Mouse (Mus musculus) neural tube, embryonic 14.5 days (tissue): ENCODE measurements around the gene Upf3a. TPM values are rescaled to one million over a fixed set of nuclear protein-coding genes. Genes with fewer than 3 reads are reported as not detected.

Experiments used
- ATAC-seq: fragments of 200-750 bp; cut with Nextera tagmentation; 2 replicates; pipeline ENCODE4 v1.8.0; 2017; ENCODE audit warnings: low read depth, mild to moderate bottlenecking, moderate TSS enrichment, moderate library complexity
- H3K27ac ChIP-seq: fragments of 300-500 bp; sonication (generic); 2 replicates; pipeline ENCODE4 v1.5.1; 2014; ENCODE audit warnings: low read depth, mild to moderate bottlenecking, control low read depth, low read length, moderate library complexity, mixed read lengths
- H3K27me3 ChIP-seq: fragments of 300-500 bp; sonication (generic); 2 replicates; pipeline ENCODE4 v1.6.1; 2014; ENCODE audit warnings: low read length; ENCODE audit not compliant: control insufficient read depth, insufficient read depth
- H3K36me3 ChIP-seq: fragments of 300-500 bp; sonication (generic); 2 replicates; pipeline ENCODE4 v1.6.1; 2014; ENCODE audit warnings: low read length, mixed read lengths; ENCODE audit not compliant: control insufficient read depth, insufficient read depth
- H3K4me1 ChIP-seq: fragments of 300-500 bp; sonication (generic); 2 replicates; pipeline ENCODE4 v1.6.1; 2014; ENCODE audit warnings: low read length; ENCODE audit not compliant: control insufficient read depth, insufficient read depth
- H3K4me2 ChIP-seq: fragments of 300-500 bp; sonication (generic); 2 replicates; pipeline ENCODE4 v1.6.1; 2014; ENCODE audit warnings: mild to moderate bottlenecking, low read depth, low read length, control low read depth
- H3K4me3 ChIP-seq: fragments of 300-500 bp; sonication (generic); 2 replicates; pipeline ENCODE4 v1.5.1; 2014; ENCODE audit warnings: low read depth, low read length, control low read depth, mixed read lengths
- H3K9ac ChIP-seq: fragments of 300-500 bp; sonication (generic); replicated peaks from 2 replicates; pipeline ENCODE4 v1.6.1; 2014; ENCODE audit warnings: low read depth, mild to moderate bottlenecking, control low read depth, low read length, mixed read lengths
- H3K9me3 ChIP-seq: fragments of 300-500 bp; sonication (generic); 2 replicates; pipeline ENCODE4 v1.6.1; 2016; ENCODE audit warnings: low read length; ENCODE audit not compliant: control insufficient read depth
- WGBS: fragments of 180-500 bp; shearing (Covaris S2); extraction: QIAGEN DNeasy Blood & Tissue Kit; methylation state at CpG from one replicate; pipeline ENCODE4 v1.1.7; 2014; 5-methylcytosine and 5-hydroxymethylcytosine counted together
- polyA plus RNA-seq: library from polyadenylated mRNA; unstranded; fragments of >200 nt; fragmentation: Nextera tagmentation; extraction: Ambion mirVana; gene quantifications from 2 replicates; pipeline ENCODE4 v1.2.1, GENCODE M21; 2014

The Upf3a gene
- polyA plus RNA-seq, 1 experiment from 2014 or later = 38.8 TPM

GRCm38 (mm10) chr8:13757805-13758727, 27.3 kb upstream of the Upf3a start:
- H3K4me3 ChIP-seq = peak overlapping the region; percentile 99
- under 1% methylated on average over 32 of the region's 38 CpGs for WGBS
- H3K9ac ChIP-seq = peak overlapping the region; percentile 86
- peak overlapping the region; percentile 71 for H3K27ac ChIP-seq
- no peaks in the 10 kb centered on the region for H3K27me3 ChIP-seq
- no peaks in the 10 kb centered on the region for H3K9me3 ChIP-seq
- peaks cover 16% of the 10 kb centered on the region for H3K36me3 ChIP-seq
- ATAC-seq = peak; percentile 76
- peak overlapping the region; percentile 89 for H3K4me2 ChIP-seq
- H3K4me1 ChIP-seq = peaks cover 15% of the 10 kb centered on the region

- no peaks in the 10 kb centered on the region for H3K4me1 ChIP-seq
- H3K4me2 ChIP-seq = no peak overlapping the region
- WGBS = 90% methylated on average over 11 of the region's 11 CpGs
- H3K9me3 ChIP-seq = no peaks in the 10 kb centered on the region
- no peaks in the 10 kb centered on the region for H3K27me3 ChIP-seq
- H3K9ac ChIP-seq = no peak overlapping the region
- no peak for ATAC-seq
- H3K27ac ChIP-seq = no peak overlapping the region
- H3K36me3 ChIP-seq = peaks cover 79% of the 10 kb centered on the region
- H3K4me3 ChIP-seq = no peak overlapping the region
Measured at GRCm38 (mm10) chr8:13769206-13769605, 16.2 kb upstream of the Upf3a start.

- Histone ChIP-seq H3K9me3 (no peaks in the 10 kb centered on the region), H3K4me3 (no peak overlapping the region), H3K4me2 (no peak overlapping the region), H3K27ac (no peak overlapping the region), H3K27me3 (no peaks in the 10 kb centered on the region), H3K9ac (no peak overlapping the region), H3K4me1 (peaks cover 4% of the 10 kb centered on the region; the same call in 1 of the 2 replicates), H3K36me3 (peaks cover 51% of the 10 kb centered on the region)
- WGBS = 91% methylated on average over 3 of the region's 3 CpGs
- ATAC-seq = no peak
Measured at GRCm38 (mm10) chr8:13780536-13780935, 4.9 kb upstream of the Upf3a start.

- Histone ChIP-seq H3K4me1 (peaks cover 4% of the 10 kb centered on the region; the same call in 1 of the 2 replicates), H3K36me3 (peaks cover 13% of the 10 kb centered on the region; the same call in 1 of the 2 replicates), H3K9me3 (no peaks in the 10 kb centered on the region), H3K9ac (peak overlapping the region; percentile 94), H3K4me3 (peak overlapping the region; percentile 65), H3K27me3 (no peaks in the 10 kb centered on the region), H3K27ac (peak overlapping the region; percentile 99), H3K4me2 (peak overlapping the region; percentile 93)
- under 1% methylated on average over 37 of the region's 47 CpGs for WGBS
- peak; percentile 96 for ATAC-seq
Measured at GRCm38 (mm10) chr8:13785764-13786299, 417 bp downstream of the Upf3a start.

- Histone ChIP-seq H3K9ac (no peak overlapping the region), H3K4me2 (no peak overlapping the region), H3K27me3 (no peaks in the 10 kb centered on the region), H3K27ac (no peak overlapping the region), H3K9me3 (no peaks in the 10 kb centered on the region), H3K36me3 (peaks cover 16% of the 10 kb centered on the region; the same call in 1 of the 2 replicates), H3K4me1 (peaks cover 4% of the 10 kb centered on the region; the same call in 1 of the 2 replicates), H3K4me3 (no peak overlapping the region)
- ATAC-seq = no peak
- over 99% methylated on average over 8 of the region's 8 CpGs for WGBS
Measured at GRCm38 (mm10) chr8:13789606-13790005, 4.2 kb downstream of the Upf3a start.

GRCm38 (mm10) chr8:13793097-13793745, 7.8 kb downstream of the Upf3a start:
- H3K4me1 ChIP-seq = no peaks in the 10 kb centered on the region
- no peak overlapping the region for H3K9ac ChIP-seq
- ATAC-seq = no peak
- H3K27me3 ChIP-seq = no peaks in the 10 kb centered on the region
- H3K4me2 ChIP-seq = no peak overlapping the region
- peaks cover 44% of the 10 kb centered on the region for H3K36me3 ChIP-seq
- no peak overlapping the region for H3K4me3 ChIP-seq
- WGBS = 85% methylated on average over 8 of the region's 8 CpGs
- H3K9me3 ChIP-seq = no peaks in the 10 kb centered on the region
- H3K27ac ChIP-seq = no peak overlapping the region

- H3K27me3 ChIP-seq = no peaks in the 10 kb centered on the region
- no peak overlapping the region for H3K4me3 ChIP-seq
- ATAC-seq = no peak
- H3K9ac ChIP-seq = no peak overlapping the region
- H3K36me3 ChIP-seq = peaks cover 49% of the 10 kb centered on the region
- no peaks in the 10 kb centered on the region for H3K9me3 ChIP-seq
- H3K27ac ChIP-seq = no peak overlapping the region
- H3K4me1 ChIP-seq = no peaks in the 10 kb centered on the region
- no peak overlapping the region for H3K4me2 ChIP-seq
- 77% methylated on average over 11 of the region's 11 CpGs for WGBS
Measured at GRCm38 (mm10) chr8:13793746-13794101, 8.3 kb downstream of the Upf3a start.

- no peak overlapping the region for H3K4me3 ChIP-seq
- H3K9ac ChIP-seq = no peak overlapping the region
- no peak overlapping the region for H3K4me2 ChIP-seq
- no peak for ATAC-seq
- H3K9me3 ChIP-seq = no peaks in the 10 kb centered on the region
- H3K4me1 ChIP-seq = no peaks in the 10 kb centered on the region
- H3K27me3 ChIP-seq = no peaks in the 10 kb centered on the region
- no peak overlapping the region for H3K27ac ChIP-seq
- H3K36me3 ChIP-seq = peaks cover 43% of the 10 kb centered on the region
- WGBS = 96% methylated on average over 5 of the region's 5 CpGs
Measured at GRCm38 (mm10) chr8:13797676-13798075, 12.3 kb downstream of the Upf3a start.

- Histone ChIP-seq H3K27me3 (no peaks in the 10 kb centered on the region), H3K9me3 (no peaks in the 10 kb centered on the region), H3K4me2 (no peak overlapping the region), H3K4me1 (no peaks in the 10 kb centered on the region), H3K36me3 (peaks cover 33% of the 10 kb centered on the region), H3K4me3 (no peak overlapping the region), H3K9ac (no peak overlapping the region), H3K27ac (no peak overlapping the region)
- WGBS = 95% methylated on average over 5 of the region's 5 CpGs
- no peak for ATAC-seq
Measured at GRCm38 (mm10) chr8:13799566-13799965, 14.2 kb downstream of the Upf3a start.
